Mouse (Mus musculus) macrophage (primary cell): ENCODE results near the gene Casp14. TPM values are rescaled to one million over a fixed set of nuclear protein-coding genes. Genes with fewer than 3 reads are reported as not detected.

Source experiments
- H3K27ac ChIP-seq: fragments of 350-480 bp; formaldehyde crosslinking; 2 replicates; pipeline ENCODE4 v1.9.0; 2021
- H3K36me3 ChIP-seq: fragments of 350-480 bp; formaldehyde crosslinking; 2 replicates; pipeline ENCODE4 v1.9.0; 2021; ENCODE audit errors: inconsistent target
- H3K4me3 ChIP-seq: fragments of 350-480 bp; formaldehyde crosslinking; 2 replicates; pipeline ENCODE4 v1.9.0; 2021; ENCODE audit errors: inconsistent target
- H3K79me2 ChIP-seq: fragments of 350-480 bp; formaldehyde crosslinking; 2 replicates; pipeline ENCODE4 v1.9.0; 2021; ENCODE audit errors: inconsistent target
- WGBS: methylation state at CpG from one replicate; pipeline ENCODE4 v1.1.7; 2026; ENCODE audit warnings: inconsistent platforms; ENCODE audit not compliant: missing documents; 5-methylcytosine and 5-hydroxymethylcytosine counted together
- polyA plus RNA-seq: library from polyadenylated mRNA; stranded (reverse); fragments of 250-400 nt; gene quantifications from 3 replicates; pipeline ENCODE4 v1.2.4, GENCODE M21; 2018; ENCODE audit warnings: inconsistent platforms
- total RNA-seq, 78 experiments: library from RNA; depleted of rRNA; stranded (reverse); fragments of 250-400 nt; gene quantifications; 1 replicate in 9 of 78; 2 replicates in 24 of 78; 3 replicates in 43 of 78; 4 replicates in 2 of 78; pipeline ENCODE4 v1.2.4; 2018; ENCODE audit warnings: inconsistent platforms in 56 of 78

The Casp14 gene
- total RNA-seq (2018; cell fraction: chromatin; rRNA removed) = not detected
- total RNA-seq (2018; cell fraction: cytosol; rRNA removed) = not detected
- not detected for total RNA-seq (2018; cell fraction: nucleus; rRNA removed)
- not detected in 3 replicates for polyA plus RNA-seq

- no peak within 1 kb of the TSS for H3K4me3 ChIP-seq
- no peaks in the 10 kb centered on the region for H3K36me3 ChIP-seq
- no peaks in the 10 kb centered on the region for H3K79me2 ChIP-seq
- WGBS = 78% methylated on average over 11 of the region's 11 CpGs
- no peak within 1 kb of the TSS for H3K27ac ChIP-seq
Measured at GRCm38 (mm10) chr10:78718056-78718455, at the start of gene Casp14. Casp14 (minus strand) TSS chr10:78718294.

- no peak overlapping the region for H3K27ac ChIP-seq
- H3K36me3 ChIP-seq = no peaks in the 10 kb centered on the region
- H3K4me3 ChIP-seq = no peak overlapping the region
- H3K79me2 ChIP-seq = no peaks in the 10 kb centered on the region
- WGBS = 100% methylated on average over 1 of the region's 1 CpGs
Measured at GRCm38 (mm10) chr10:78765570-78765969, 47.5 kb upstream of the Casp14 start.

GRCm38 (mm10) chr10:78756021-78756420 is 37.9 kb upstream of the Casp14 start:
- Histone ChIP-seq H3K4me3 (no peak overlapping the region), H3K79me2 (no peaks in the 10 kb centered on the region), H3K27ac (no peak overlapping the region), H3K36me3 (no peaks in the 10 kb centered on the region)
- 38% methylated on average over 6 of the region's 6 CpGs for WGBS

GRCm38 (mm10) chr10:78752452-78753191 is 34.5 kb upstream of the Casp14 start, which contains the start of gene Ccdc105:
Ccdc105 (minus strand) TSS chr10:78753065.
- 6% methylated on average over 56 of the region's 61 CpGs for WGBS
- Histone ChIP-seq H3K27ac (no peak within 1 kb of the TSS), H3K79me2 (no peaks in the 10 kb centered on the region), H3K4me3 (no peak within 1 kb of the TSS), H3K36me3 (no peaks in the 10 kb centered on the region)

- WGBS = 89% methylated on average over 6 of the region's 6 CpGs
- H3K4me3 ChIP-seq = no peak overlapping the region
Measured at GRCm38 (mm10) chr10:78748946-78749345, 30.9 kb upstream of the Casp14 start.

GRCm38 (mm10) chr10:78748161-78748560 is 30.1 kb upstream of the Casp14 start:
- 83% methylated on average over 13 of the region's 13 CpGs for WGBS
- Histone ChIP-seq H3K79me2 (no peaks in the 10 kb centered on the region), H3K27ac (no peak overlapping the region)

More at GRCm38 (mm10) chr10:78748946-78749345, 30.9 kb upstream of the Casp14 start:
- H3K36me3 ChIP-seq = no peaks in the 10 kb centered on the region
- H3K79me2 ChIP-seq = no peaks in the 10 kb centered on the region
- no peak overlapping the region for H3K27ac ChIP-seq

GRCm38 (mm10) chr10:78747035-78747721 is 29.1 kb upstream of the Casp14 start:
- no peaks in the 10 kb centered on the region for H3K36me3 ChIP-seq
- WGBS = 8% methylated on average over 27 of the region's 27 CpGs
- H3K79me2 ChIP-seq = no peaks in the 10 kb centered on the region
- no peak overlapping the region for H3K4me3 ChIP-seq
- H3K27ac ChIP-seq = no peak overlapping the region

More at GRCm38 (mm10) chr10:78748161-78748560, 30.1 kb upstream of the Casp14 start:
- Histone ChIP-seq H3K36me3 (no peaks in the 10 kb centered on the region), H3K4me3 (no peak overlapping the region)

GRCm38 (mm10) chr10:78745453-78746232 is 27.5 kb upstream of the Casp14 start:
- Histone ChIP-seq H3K27ac (no peak overlapping the region), H3K36me3 (no peaks in the 10 kb centered on the region), H3K79me2 (no peaks in the 10 kb centered on the region), H3K4me3 (no peak overlapping the region)
- 40% methylated on average over 4 of the region's 4 CpGs for WGBS

- H3K4me3 ChIP-seq = no peak overlapping the region
- no peaks in the 10 kb centered on the region for H3K36me3 ChIP-seq
- no peaks in the 10 kb centered on the region for H3K79me2 ChIP-seq
- no peak overlapping the region for H3K27ac ChIP-seq
Measured at GRCm38 (mm10) chr10:78743721-78744120, 25.6 kb upstream of the Casp14 start.

GRCm38 (mm10) chr10:78739821-78740220 is 21.7 kb upstream of the Casp14 start:
- Histone ChIP-seq H3K4me3 (no peak overlapping the region), H3K79me2 (no peaks in the 10 kb centered on the region), H3K36me3 (no peaks in the 10 kb centered on the region), H3K27ac (no peak overlapping the region)
- WGBS = 90% methylated on average over 4 of the region's 4 CpGs

- Histone ChIP-seq H3K79me2 (no peaks in the 10 kb centered on the region), H3K4me3 (no peak overlapping the region), H3K36me3 (no peaks in the 10 kb centered on the region), H3K27ac (no peak overlapping the region)
- WGBS = 87% methylated on average over 5 of the region's 5 CpGs
Measured at GRCm38 (mm10) chr10:78727876-78728275, 9.8 kb upstream of the Casp14 start.

GRCm38 (mm10) chr10:78727035-78727434 is 8.9 kb upstream of the Casp14 start:
- 57% methylated on average over 3 of the region's 3 CpGs for WGBS
- no peaks in the 10 kb centered on the region for H3K79me2 ChIP-seq

GRCm38 (mm10) chr10:78723416-78723815 is 5.3 kb upstream of the Casp14 start:
- WGBS = 85% methylated on average over 2 of the region's 2 CpGs
- Histone ChIP-seq H3K79me2 (no peaks in the 10 kb centered on the region), H3K36me3 (no peaks in the 10 kb centered on the region), H3K27ac (no peak overlapping the region), H3K4me3 (no peak overlapping the region)

More at GRCm38 (mm10) chr10:78727035-78727434, 8.9 kb upstream of the Casp14 start:
- Histone ChIP-seq H3K4me3 (no peak overlapping the region), H3K27ac (no peak overlapping the region), H3K36me3 (no peaks in the 10 kb centered on the region)

GRCm38 (mm10) chr10:78722654-78723053 is 4.6 kb upstream of the Casp14 start:
- Histone ChIP-seq H3K36me3 (no peaks in the 10 kb centered on the region), H3K4me3 (no peak overlapping the region), H3K79me2 (no peaks in the 10 kb centered on the region), H3K27ac (no peak overlapping the region)
- 88% methylated on average over 2 of the region's 2 CpGs for WGBS
